Mouse (Mus musculus) heart, adult 2 months (tissue): ENCODE measurements around the gene Irak2. TPM values are rescaled to one million over a fixed set of nuclear protein-coding genes. Genes with fewer than 3 reads are reported as not detected.

ENCODE experiments used
- DNase-seq, 2 experiments: peaks; one replicate each; pipeline ENCODE4 v3.0.0; 2021
- H3K27ac ChIP-seq: fragments of 200-600 bp; 2 replicates; pipeline ENCODE4 v1.8.1; 2022
- H3K27me3 ChIP-seq: fragments of 200-500 bp; 2 replicates; pipeline ENCODE4 v1.6.1; 2012; ENCODE audit warnings: mild to moderate bottlenecking, low read length, inconsistent platforms, mixed read lengths; ENCODE audit not compliant: control insufficient read depth, insufficient read depth
- H3K36me3 ChIP-seq: fragments of 200-500 bp; 2 replicates; pipeline ENCODE4 v1.6.1; 2012; ENCODE audit warnings: low read length, inconsistent platforms; ENCODE audit not compliant: control insufficient read depth, insufficient read depth
- H3K4me1 ChIP-seq: fragments of 200-500 bp; 2 replicates; pipeline ENCODE4 v1.6.1; 2011; ENCODE audit warnings: low read length; ENCODE audit not compliant: control insufficient read depth, insufficient read depth
- H3K4me3 ChIP-seq: fragments of 200-600 bp; 2 replicates; pipeline ENCODE4 v1.8.1; 2022
- H3K79me2 ChIP-seq: fragments of 200-500 bp; replicated peaks from 2 replicates; pipeline ENCODE4 v1.6.1; 2012; ENCODE audit warnings: mild to moderate bottlenecking, inconsistent platforms, low read length, moderate library complexity, mixed read lengths; ENCODE audit not compliant: control insufficient read depth, insufficient read depth
- H3K9ac ChIP-seq: fragments of 200-500 bp; 2 replicates; pipeline ENCODE4 v1.6.1; 2012; ENCODE audit warnings: low read depth, mild to moderate bottlenecking, control low read depth, inconsistent platforms, low read length, mixed read lengths
- CTCF ChIP-seq: fragments of 200-600 bp; IDR thresholded peaks from 2 replicates; pipeline ENCODE4 v1.8.1; 2022; ENCODE audit warnings: antibody characterized with exemption, mild to moderate bottlenecking, moderate library complexity
- EP300 ChIP-seq: fragments of 200-500 bp; IDR thresholded peaks from 2 replicates; pipeline ENCODE4 v1.6.1; 2011; ENCODE audit warnings: low read depth, low read length, control low read depth; ENCODE audit not compliant: insufficient read depth
- POLR2A ChIP-seq: fragments of 200-500 bp; IDR thresholded peaks from 2 replicates; pipeline ENCODE4 v1.6.1; 2011; ENCODE audit warnings: mild to moderate bottlenecking, low read depth, low read length, control low read depth; ENCODE audit not compliant: insufficient read depth
- WGBS: fragments of 180-500 bp; shearing (Covaris S2); methylation state at CpG from one replicate; pipeline ENCODE4 v1.1.7; 2018; 5-methylcytosine and 5-hydroxymethylcytosine counted together
- intact Hi-C: fragments of 180-260 bp; cut with DNase I; formaldehyde crosslinking; loops from one replicate; pipeline ENCODE4 v1.15.1; 2025
- polyA plus RNA-seq: library from polyadenylated mRNA; depleted of rRNA; stranded (reverse); fragments of >200 nt; gene quantifications from 2 replicates; pipeline ENCODE4 v1.2.3, GENCODE M21; 2012
- total RNA-seq, 2 experiments: library from RNA; stranded (reverse); gene quantifications; 2 replicates each; pipeline ENCODE4 v1.2.3; 2021

Irak2 gene
- total and polyA plus RNA-seq, 3 experiments: 10.4 to 13.6 (median 12.9) TPM

GRCm38 (mm10) chr6:113677070-113677734 is 38.9 kb downstream of the Irak2 start:
- WGBS: 78% methylated on average over 14 of the region's 14 CpGs
- TF ChIP-seq POLR2A (no peak), EP300 (0 out of 2 replicates have a peak, but pooled peaks have one; percentile 8), CTCF (no peak)
- DNase-seq: peak in 1 of 2 experiments; percentile 62

GRCm38 (mm10) chr6:113678246-113679012 is 40.2 kb downstream of the Irak2 start:
- H3K9ac ChIP-seq: no peak overlapping the region
- no peaks in the 10 kb centered on the region for H3K36me3 ChIP-seq
- no peak overlapping the region for H3K27ac ChIP-seq
- peaks cover 5% of the 10 kb centered on the region for H3K4me1 ChIP-seq
- intact Hi-C loops: no loop called here
- TF ChIP-seq EP300 (no peak), CTCF (no peak), POLR2A (no peak)
- no peaks in the 10 kb centered on the region for H3K79me2 ChIP-seq
- DNase-seq: no peak
- H3K4me3 ChIP-seq: no peak overlapping the region
- H3K27me3 ChIP-seq: no peaks in the 10 kb centered on the region
- 85% methylated on average over 14 of the region's 14 CpGs for WGBS

More at GRCm38 (mm10) chr6:113677070-113677734, 38.9 kb downstream of the Irak2 start:
- H3K27ac ChIP-seq: no peak overlapping the region
- intact Hi-C loops: no loop called here
- no peaks in the 10 kb centered on the region for H3K79me2 ChIP-seq
- peaks cover 5% of the 10 kb centered on the region for H3K4me1 ChIP-seq
- H3K4me3 ChIP-seq: no peak overlapping the region
- H3K27me3 ChIP-seq: no peaks in the 10 kb centered on the region
- no peak overlapping the region for H3K9ac ChIP-seq
- H3K36me3 ChIP-seq: no peaks in the 10 kb centered on the region

DNA sequence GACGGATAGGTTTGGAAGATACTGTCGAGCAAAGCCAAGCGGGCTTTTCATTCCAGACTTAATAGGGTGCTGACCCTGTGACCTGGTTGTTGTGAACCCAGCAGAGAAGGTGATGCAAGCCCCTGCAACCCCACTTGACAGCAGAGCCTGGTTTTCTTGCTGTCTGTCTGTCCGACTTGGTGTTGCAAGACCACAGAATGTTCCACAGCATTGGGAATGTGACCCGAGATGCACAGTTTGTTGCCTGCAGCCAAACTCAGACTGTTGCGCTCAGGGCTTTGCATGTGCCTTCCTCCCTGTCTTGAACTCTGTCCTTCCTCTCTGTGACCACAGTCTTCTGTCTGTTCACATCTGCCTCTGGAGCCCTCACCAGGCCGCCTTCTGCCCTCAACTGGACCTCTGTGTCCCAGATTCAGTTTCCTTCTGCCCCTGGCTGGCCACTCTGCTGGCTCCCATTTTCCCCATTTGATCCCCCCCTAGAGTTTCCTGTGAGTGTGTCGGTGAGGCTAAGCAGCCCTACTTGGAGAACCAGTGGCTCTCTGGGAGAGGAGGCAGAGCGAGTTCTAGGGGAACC is 41.8 kb downstream of the Irak2 start:
- peaks cover 5% of the 10 kb centered on the region for H3K4me1 ChIP-seq
- no peaks in the 10 kb centered on the region for H3K27me3 ChIP-seq
- no peaks in the 10 kb centered on the region for H3K79me2 ChIP-seq
- H3K27ac ChIP-seq: no peak overlapping the region
- intact Hi-C loops: no loop called here
- 73% methylated on average over 9 of the region's 9 CpGs for WGBS
- no peaks in the 10 kb centered on the region for H3K36me3 ChIP-seq
- DNase-seq: no peak
- no peak overlapping the region for H3K4me3 ChIP-seq
- TF ChIP-seq EP300: no peak
- no peak for TF ChIP-seq CTCF
- no peak for TF ChIP-seq POLR2A
- no peak overlapping the region for H3K9ac ChIP-seq

DNA sequence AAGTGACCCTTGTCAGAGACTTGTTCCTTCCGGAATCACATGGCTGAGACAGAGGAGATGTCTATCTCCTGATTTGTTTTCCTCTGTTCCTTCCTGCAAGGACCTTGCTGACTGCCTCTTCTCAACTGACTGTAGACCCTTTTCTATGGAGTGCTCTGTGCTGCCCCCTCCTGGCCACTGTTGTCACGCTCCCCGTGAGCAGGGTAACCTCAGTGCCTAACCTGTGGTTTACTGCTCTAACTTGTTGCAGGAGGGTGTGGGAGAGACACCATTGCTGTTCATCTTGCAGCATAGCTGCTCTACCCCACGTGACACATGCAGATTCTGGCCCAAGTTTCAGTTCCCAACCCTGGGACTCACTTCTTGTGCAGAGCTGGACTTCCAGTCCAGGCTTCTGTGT is 43.0 kb downstream of the Irak2 start:
- peaks cover 5% of the 10 kb centered on the region for H3K4me1 ChIP-seq
- H3K9ac ChIP-seq: no peak overlapping the region
- TF ChIP-seq EP300 (peak; percentile 86), POLR2A (no peak), CTCF (peak; percentile 93)
- peak; percentile 83 to 89 for DNase-seq
- no peaks in the 10 kb centered on the region for H3K36me3 ChIP-seq
- no peak overlapping the region for H3K27ac ChIP-seq
- intact Hi-C loops: loop anchor here (1.0 kb wide), 1 partner anchor 43 kb away; the partner anchor contains the start of gene Irak2
- no peaks in the 10 kb centered on the region for H3K27me3 ChIP-seq
- H3K79me2 ChIP-seq: no peaks in the 10 kb centered on the region
- WGBS: 13% methylated on average over 4 of the region's 4 CpGs
- no peak overlapping the region for H3K4me3 ChIP-seq

DNA sequence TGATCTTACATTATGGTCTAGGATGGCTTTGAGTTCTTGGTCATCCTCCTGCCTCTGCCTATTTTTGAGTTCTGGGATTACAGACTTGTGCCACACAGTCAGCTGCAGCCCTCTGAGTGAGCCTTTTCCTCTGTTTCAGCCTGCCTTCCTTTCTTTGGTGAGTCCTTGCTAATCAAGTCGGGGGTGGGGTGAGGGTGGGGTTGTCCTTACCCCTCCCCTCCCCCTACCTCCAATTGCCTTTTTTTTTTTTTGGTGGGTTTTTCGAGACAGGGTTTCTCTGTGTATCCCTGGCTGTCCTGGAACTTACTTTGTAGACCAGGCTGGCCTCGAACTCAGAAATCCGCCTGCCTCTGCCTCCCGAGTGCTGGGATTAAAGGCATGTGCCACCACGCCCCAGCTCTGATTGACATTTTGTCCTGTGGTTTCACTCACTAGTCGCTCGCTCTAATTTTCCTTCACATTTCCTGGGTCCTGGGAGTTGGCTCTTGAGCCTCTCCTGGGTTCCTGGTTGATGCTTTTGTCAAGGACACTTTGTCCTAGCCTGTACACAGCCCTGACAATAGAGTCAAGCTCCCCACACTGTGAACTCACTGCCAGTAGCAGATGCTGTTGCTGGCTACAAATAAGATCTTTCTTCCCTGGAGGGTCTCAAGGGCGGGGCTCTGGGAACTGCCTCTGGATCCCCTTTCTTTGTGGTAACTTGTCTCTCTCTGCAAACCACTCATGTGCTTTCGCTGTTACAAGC is 45.0 kb downstream of the Irak2 start:
- TF ChIP-seq CTCF (no peak), EP300 (no peak), POLR2A (no peak)
- Histone ChIP-seq H3K4me3 (no peak overlapping the region), H3K79me2 (no peaks in the 10 kb centered on the region), H3K36me3 (no peaks in the 10 kb centered on the region), H3K27me3 (no peaks in the 10 kb centered on the region), H3K27ac (no peak overlapping the region), H3K9ac (no peak overlapping the region), H3K4me1 (peaks cover 5% of the 10 kb centered on the region)
- no peak for DNase-seq
- WGBS: 92% methylated on average over 10 of the region's 10 CpGs
- intact Hi-C loops: no loop called here
